Mouse (Mus musculus) spleen, adult 2 months (tissue): Measurements from ENCODE around the gene Rasgef1b.

Experiments used
- CTCF ChIP-seq: fragments of 200-500 bp; IDR thresholded peaks from 2 replicates; pipeline ENCODE4 v1.5.1; 2011; ENCODE audit warnings: mild to moderate bottlenecking, inconsistent platforms; ENCODE audit not compliant: insufficient read depth, insufficient read length, insufficient replicate concordance; ENCODE audit errors: extremely low read depth
- POLR2A ChIP-seq: fragments of 200-500 bp; IDR thresholded peaks from 2 replicates; pipeline ENCODE4 v1.6.1; 2011; ENCODE audit warnings: low read depth, low read length, inconsistent platforms

DNA sequence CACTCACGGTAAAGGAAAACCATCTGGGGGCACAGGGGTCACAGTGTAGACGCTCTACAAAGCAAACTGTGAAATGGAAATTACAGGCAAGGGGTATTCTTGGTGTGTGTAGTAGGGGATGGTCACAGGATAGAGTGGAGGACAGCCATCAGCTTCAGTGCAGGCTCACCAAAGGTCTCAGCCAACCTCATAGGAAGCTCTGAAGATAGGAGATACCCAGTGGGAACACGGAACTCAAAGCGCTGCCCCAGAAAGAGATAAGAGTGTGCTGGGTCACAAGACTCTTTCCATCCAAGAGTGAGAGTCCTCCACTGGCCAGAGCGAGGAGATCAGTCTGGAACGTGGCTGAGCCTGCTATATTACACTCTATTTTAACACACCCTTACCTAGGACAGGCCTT lies 166.8 kb downstream of the Rasgef1b start:
- no peak for TF ChIP-seq CTCF
- TF ChIP-seq POLR2A = no peak
